ENCODE assay signal across 12 mouse cellular contexts in the genomic region with DNA sequence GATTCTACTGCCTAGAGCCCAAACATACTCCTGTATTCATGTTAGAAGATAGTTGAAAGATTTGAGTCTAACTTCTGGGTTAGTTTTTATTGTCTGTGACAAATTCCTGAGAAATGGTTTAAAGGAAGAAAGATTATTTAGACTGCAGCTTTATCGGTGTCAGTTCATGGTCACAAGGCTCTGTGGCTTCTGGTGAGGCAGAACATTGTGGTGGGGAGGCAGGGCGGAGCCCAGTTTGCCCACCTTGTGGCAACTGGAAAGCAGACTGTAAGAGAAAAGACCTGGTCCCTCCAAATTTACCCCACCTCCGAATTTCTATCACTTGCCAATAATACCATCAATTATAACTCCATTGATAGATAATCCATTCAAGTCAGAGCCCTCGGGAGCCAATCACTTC.
"Had no signal": no experiment of that assay in that cellular context is flagged by ENCODE, and none has a peak within 500 bp of the region (broad histone marks: within the 10 kb centered on the region; RNA-seq: fewer than 3 reads in every experiment).

No protein-coding gene starts in this region.

- DNase-seq: retina, postnatal 1 day; right cerebral cortex, adult 18-20 months; right cerebral cortex, postnatal 14 days; right cerebral cortex, postnatal 25 days; right cerebral cortex, postnatal 4 days; spleen, adult 18-20 months; thymus, adult 18-20 months; thymus, adult 2 months; thymus, postnatal 14 days; thymus, postnatal 25 days; thymus, postnatal 36 days; thymus, postnatal 4 days had no signal
